Mouse (Mus musculus): ENCODE results near the gene Ccdc57. TPM values are rescaled to one million over a fixed set of nuclear protein-coding genes. Genes with fewer than 3 reads are reported as not detected.
A peak's percentile ranks its signal among the peaks of the same experiment; 100 is the strongest.

The Ccdc57 gene
- total RNA-seq, 2 experiments from 2014 or later, result 2.3 to 2.8 TPM

DNA sequence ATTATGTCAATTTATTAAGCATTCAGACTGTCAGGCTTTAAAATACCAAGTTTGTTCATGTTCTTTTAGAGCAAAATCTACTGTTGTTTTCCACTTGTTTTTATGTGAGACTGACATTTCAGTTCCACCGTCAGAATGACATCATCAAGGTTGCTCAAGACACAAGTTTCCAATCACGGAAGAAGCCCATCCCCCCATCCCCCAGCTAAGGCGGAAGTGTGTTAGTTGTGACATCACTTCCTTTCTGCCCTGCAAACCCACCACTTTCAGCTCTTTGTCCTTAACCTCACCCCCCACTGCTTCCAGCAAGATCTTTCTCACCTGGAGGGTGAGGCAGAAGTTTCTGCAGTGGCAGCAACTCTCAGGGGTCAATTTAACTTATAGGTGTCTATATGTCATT is 16.2 kb downstream of the Ccdc57 start:
- intact Hi-C loops (cut with DNase I; ENCODE audit: low total_unique reads), result no loop called here
- DNase-seq, result no peak

- DNase-seq, result no peak
- intact Hi-C loops (cut with DNase I; ENCODE audit: low total_unique reads), result no loop called here
Measured at GRCm38 (mm10) chr11:120913796-120914195, 18.9 kb downstream of the Ccdc57 start.

- intact Hi-C loops (cut with DNase I; ENCODE audit: low total_unique reads), result loop anchor here (5.0 kb wide), 1 partner anchor 137 kb away; no protein-coding TSS in a partner anchor
- peak; percentile 84 for DNase-seq
Measured at GRCm38 (mm10) chr11:120905430-120905873, 27.2 kb downstream of the Ccdc57 start.

- intact Hi-C loops (cut with DNase I; ENCODE audit: low total_unique reads), result no loop called here
- no peak for DNase-seq
Measured at GRCm38 (mm10) chr11:120904561-120904960, 28.1 kb downstream of the Ccdc57 start.

DNA sequence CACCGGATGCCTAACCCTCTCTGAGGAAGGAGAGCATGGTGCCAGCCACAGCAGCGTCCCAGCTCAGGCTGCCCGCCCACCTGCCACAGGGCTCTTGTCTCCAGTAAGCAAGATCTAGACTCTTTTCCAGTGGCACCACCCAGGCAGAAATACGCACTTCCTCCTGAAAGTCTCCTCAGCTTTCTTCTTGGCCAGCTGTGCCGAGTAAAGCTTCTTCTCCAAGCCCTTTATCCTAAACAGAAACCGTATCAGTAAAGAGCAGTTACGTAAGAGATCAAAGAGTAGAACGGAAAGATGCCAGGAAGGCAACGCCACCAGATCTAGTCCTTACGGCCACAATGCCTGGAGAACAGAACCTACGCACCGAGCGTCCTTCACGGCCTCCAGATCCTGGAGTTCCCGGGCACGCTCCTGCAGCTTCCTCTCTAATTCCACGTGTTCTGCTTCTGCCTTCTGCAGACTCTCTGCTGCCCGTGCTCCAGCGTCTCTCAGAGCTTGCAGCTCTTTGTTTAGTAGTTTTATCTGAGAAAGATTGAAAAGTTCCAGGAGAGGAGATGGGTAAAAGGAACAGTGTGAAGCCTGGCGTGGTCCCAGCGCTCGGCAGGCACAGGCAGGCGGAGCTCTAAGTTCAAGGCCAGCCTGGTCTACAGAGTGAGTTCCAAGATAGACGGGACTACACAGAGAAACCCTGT is 29.4 kb downstream of the Ccdc57 start:
- intact Hi-C loops (cut with DNase I; ENCODE audit: low total_unique reads), result no loop called here
- no peak for DNase-seq

DNA sequence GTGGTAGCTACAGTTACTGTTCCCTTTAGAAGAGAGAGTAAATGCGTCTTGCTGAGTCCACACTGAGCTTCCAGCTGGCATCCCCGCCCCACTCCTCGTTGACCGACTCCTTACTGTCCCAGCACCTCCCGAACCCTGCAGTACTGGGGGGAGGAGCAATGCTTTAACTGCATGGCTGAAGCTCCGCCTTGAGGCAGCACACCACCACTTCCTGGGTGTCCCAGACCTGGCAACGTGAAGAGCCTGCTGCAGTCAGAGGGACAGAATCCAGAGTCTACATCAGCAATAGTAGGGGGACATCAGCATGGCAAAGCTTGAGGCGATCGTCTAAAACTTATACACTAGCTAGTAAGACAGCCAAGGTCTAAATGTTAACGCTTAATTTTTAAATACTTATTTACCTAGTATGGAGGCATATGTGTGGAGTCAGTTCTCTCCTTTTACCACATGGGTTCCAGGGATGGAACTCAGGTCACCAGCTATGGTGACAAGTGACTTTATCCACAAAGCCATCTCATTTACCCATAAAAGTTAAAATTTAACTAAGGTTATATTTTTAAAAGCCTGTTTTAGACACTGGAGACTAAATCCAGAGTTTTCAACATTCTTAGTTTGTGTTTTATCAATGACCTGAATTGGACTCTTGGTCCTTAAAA is 30.1 kb downstream of the Ccdc57 start:
- intact Hi-C loops (cut with DNase I; ENCODE audit: low total_unique reads), result no loop called here
- no peak for DNase-seq

DNA sequence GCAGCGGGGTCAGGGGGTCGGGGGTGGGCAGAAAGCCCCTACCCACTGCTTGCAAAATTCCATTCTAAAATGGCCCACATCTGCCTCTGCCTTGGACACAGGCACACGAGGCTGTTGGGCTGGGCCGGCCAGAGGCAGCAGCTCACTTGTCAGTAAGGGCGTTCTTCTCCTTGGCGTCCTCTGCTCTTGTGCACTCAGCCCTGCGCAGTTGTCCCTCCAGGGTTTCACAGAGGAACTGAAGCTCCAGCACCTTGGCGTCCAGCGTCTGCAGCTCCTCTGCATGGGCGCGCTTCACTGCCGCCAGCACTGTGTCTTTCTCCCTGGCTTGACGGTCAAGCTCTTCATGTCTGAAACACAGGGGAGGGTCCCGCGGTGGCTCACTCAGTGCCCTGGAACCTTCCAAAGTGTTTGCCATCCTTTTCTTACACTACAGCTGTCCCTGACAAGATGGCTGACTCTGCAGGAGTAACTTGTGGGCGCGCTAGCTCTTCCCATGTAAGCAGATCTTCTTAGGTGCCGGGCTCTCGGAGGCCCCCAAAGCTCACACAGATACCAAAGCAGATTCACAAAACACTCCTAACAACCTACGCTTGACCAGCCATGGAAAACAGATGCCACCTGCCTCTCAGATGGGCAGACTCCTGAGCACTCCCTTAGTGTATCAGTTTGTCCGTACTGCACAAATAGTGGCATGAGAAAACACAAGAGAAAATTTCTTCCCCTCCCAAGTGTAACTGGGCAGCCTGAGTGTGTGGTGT is 30.8 kb downstream of the Ccdc57 start:
- no peak for DNase-seq
- intact Hi-C loops (cut with DNase I; ENCODE audit: low total_unique reads), result no loop called here

GRCm38 (mm10) chr11:120900276-120901244 is 32.1 kb downstream of the Ccdc57 start:
- DNase-seq, result no peak
- intact Hi-C loops (cut with DNase I; ENCODE audit: low total_unique reads), result no loop called here

GRCm38 (mm10) chr11:120898114-120898548 is 34.5 kb downstream of the Ccdc57 start:
- intact Hi-C loops (cut with DNase I; ENCODE audit: low total_unique reads), result loop anchor here (10.0 kb wide), 1 partner anchor 73 kb away; the partner anchor contains the start of gene Fasn
- no peak for DNase-seq

DNA sequence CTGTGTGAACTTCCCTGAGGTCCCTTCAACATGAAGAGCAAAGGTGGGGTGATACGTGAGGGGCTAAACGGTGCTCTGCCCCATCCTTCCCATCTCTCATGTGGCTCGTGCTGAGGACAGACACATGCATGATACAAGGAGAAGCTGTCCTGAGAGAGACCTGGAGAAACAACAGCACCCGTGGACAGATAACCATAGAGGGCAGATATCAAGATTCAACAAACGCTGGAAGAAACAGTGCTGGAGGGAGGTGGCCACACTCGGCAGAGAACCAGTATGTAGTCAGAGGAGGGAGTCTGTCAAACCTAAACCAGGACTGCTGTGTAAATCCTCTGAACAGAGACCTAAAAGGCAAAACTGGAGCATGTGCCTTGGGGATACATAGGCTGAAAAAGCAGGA is 37.2 kb downstream of the Ccdc57 start:
- intact Hi-C loops (cut with DNase I; ENCODE audit: low total_unique reads), result loop anchor here (10.0 kb wide), 1 partner anchor 71 kb away; the partner anchor contains the start of gene Fasn

GRCm38 (mm10) chr11:120894397-120894796 is 38.3 kb downstream of the Ccdc57 start:
- intact Hi-C loops (cut with DNase I; ENCODE audit: low total_unique reads), result loop anchor here (10.0 kb wide), 1 partner anchor 70 kb away; the partner anchor contains the start of gene Fasn
- no peak for DNase-seq

More for the DNA sequence above, 37.2 kb downstream of the Ccdc57 start:
- no peak for DNase-seq

- intact Hi-C loops (cut with DNase I; ENCODE audit: low total_unique reads), result no loop called here
- DNase-seq, result no peak
Measured at GRCm38 (mm10) chr11:120889216-120889615, 43.5 kb downstream of the Ccdc57 start.

- intact Hi-C loops (cut with DNase I; ENCODE audit: low total_unique reads), result no loop called here
- peak; percentile 60 for DNase-seq
Measured at GRCm38 (mm10) chr11:120888718-120889117, 44.0 kb downstream of the Ccdc57 start.

DNA sequence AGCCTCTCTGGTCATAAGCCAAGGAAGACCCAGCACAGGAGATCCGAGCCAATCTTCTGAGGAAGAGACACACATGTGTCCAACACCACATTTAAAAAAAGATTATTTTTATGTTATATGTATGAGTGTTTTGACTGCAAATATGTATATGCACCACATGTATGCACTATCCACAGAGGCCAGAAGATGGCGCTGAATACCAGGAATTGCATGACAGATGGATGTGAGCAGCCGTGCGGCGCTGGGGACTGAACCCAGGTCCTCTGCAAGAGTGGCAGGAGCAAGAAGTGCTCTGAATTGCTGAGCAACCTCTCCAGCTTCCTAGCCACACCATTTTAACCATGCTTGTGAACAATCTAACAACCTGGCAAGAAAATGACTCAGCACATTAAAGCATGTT is 45.2 kb downstream of the Ccdc57 start:
- intact Hi-C loops (cut with DNase I; ENCODE audit: low total_unique reads), result no loop called here
- DNase-seq, result no peak

GRCm38 (mm10) chr11:120886462-120886861 is 46.2 kb downstream of the Ccdc57 start:
- intact Hi-C loops (cut with DNase I; ENCODE audit: low total_unique reads), result no loop called here
- no peak for DNase-seq

DNA sequence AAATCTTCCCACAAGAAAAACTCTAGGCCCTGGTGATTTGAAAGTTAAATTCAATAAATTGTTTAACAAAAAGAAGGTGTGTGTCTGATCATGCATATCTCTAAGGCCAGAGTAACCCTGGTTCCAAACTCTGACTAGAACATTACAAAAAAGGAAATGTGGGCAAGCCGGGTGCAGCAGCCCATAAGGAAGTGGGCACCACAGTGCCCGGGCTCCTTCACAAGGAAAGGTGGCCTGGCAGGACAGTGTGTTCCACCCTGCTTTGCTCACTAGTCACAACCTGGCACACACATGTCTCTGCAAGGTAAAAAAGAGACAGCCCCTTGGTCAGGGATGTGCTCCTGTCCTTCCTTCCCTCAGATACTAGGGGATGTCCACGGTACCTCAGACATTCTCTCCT is 49.1 kb downstream of the Ccdc57 start:
- intact Hi-C loops (cut with DNase I; ENCODE audit: low total_unique reads), result no loop called here
- DNase-seq, result no peak

GRCm38 (mm10) chr11:120882931-120883330 is 49.7 kb downstream of the Ccdc57 start:
- no peak for DNase-seq
- intact Hi-C loops (cut with DNase I; ENCODE audit: low total_unique reads), result no loop called here

DNA sequence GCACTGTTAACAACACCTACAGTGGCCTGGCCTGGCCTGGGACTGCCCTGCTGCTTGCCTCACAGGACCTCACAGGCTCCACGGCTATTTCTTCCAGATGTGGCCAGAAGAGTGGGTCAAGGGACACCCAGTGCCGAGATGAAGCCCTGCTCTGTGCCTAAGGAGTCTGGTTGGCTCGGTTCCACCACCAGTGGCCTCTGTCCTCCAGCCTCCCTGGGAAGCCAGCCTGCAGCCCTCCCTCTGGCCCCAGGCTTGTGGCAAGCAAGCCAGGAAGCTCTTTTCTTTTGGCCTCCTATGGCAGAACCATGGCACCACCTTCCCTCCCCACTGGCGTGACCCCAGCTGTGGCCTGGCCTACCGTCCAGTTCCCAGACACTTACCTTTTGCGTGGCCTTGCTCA is 59.5 kb downstream of the Ccdc57 start:
- DNase-seq, result peak; percentile 62
- intact Hi-C loops (cut with DNase I; ENCODE audit: low total_unique reads), result no loop called here

- intact Hi-C loops (cut with DNase I; ENCODE audit: low total_unique reads), result no loop called here
- DNase-seq, result no peak
Measured at GRCm38 (mm10) chr11:120871521-120871920, 61.2 kb downstream of the Ccdc57 start.
